13 mouse cellular contexts compared by ENCODE assay signal in genomic region chr4:125492706-125493105, GRCm38 (mm10). TPM values are rescaled to one million over a fixed set of nuclear protein-coding genes. Genes with fewer than 3 reads are reported as not detected.
DNase-seq lines count a peak whose midpoint lies in the region; ATAC-seq and TF ChIP-seq lines count a peak whose summit lies in the region.
"Had no signal": no experiment of that assay in that cellular context is flagged by ENCODE, and none has a peak within 500 bp of the region (broad histone marks: within the 10 kb centered on the region; RNA-seq: fewer than 3 reads in every experiment).

No protein-coding gene starts in this region.

- H3K9me3 ChIP-seq in E14TG2a.4 (ENCODE audit: low read length): no peaks in the 10 kb centered on the region
- no peaks in the 10 kb centered on the region for H3K9me3 ChIP-seq in forebrain, embryonic 14.5 days (replicated peaks; ENCODE audit: control insufficient read depth, low read length)
- no peaks in the 10 kb centered on the region for H3K9me3 ChIP-seq in midbrain, embryonic 14.5 days (ENCODE audit: control insufficient read depth, low read length)
- H3K9me3 ChIP-seq: liver, embryonic 15.5 days had no signal

- H3K9ac ChIP-seq in forebrain, embryonic 14.5 days (ENCODE audit: low read length): peak overlapping the region; percentile 77
- peak overlapping the region; percentile 73; the same call in 1 of the 2 replicates for H3K9ac ChIP-seq in midbrain, embryonic 14.5 days (replicated peaks; ENCODE audit: low read length)
- H3K9ac ChIP-seq: liver, embryonic 15.5 days had no signal

- H3K27me3 ChIP-seq in E14TG2a.4 (ENCODE audit: insufficient read depth, low read length): peaks cover 59% of the 10 kb centered on the region
- H3K27me3 ChIP-seq in forebrain, embryonic 14.5 days (replicated peaks; ENCODE audit: control insufficient read depth, insufficient read depth, low read length): peaks cover 85% of the 10 kb centered on the region
- H3K27me3 ChIP-seq in midbrain, embryonic 14.5 days (ENCODE audit: control insufficient read depth, insufficient read depth, low read length): peaks cover 69% of the 10 kb centered on the region

- ATAC-seq in forebrain, embryonic 14.5 days: no peak
- no peak for ATAC-seq in midbrain, embryonic 14.5 days (ENCODE audit: low FRiP score, low TSS enrichment)
- ATAC-seq in inflammation-experienced regulatory T-cells, adult 6 months: no peak
- ATAC-seq: activated CD4-positive, CD25-positive, alpha-beta regulatory T cell, adult 4 months; intestine, postnatal 0 days had no signal

- H3K4me2 ChIP-seq in forebrain, embryonic 14.5 days (ENCODE audit: low read length): peak overlapping the region; percentile 61
- peak overlapping the region; percentile 79 for H3K4me2 ChIP-seq in midbrain, embryonic 14.5 days (ENCODE audit: low read length)
- H3K4me2 ChIP-seq: liver, embryonic 15.5 days had no signal

- no peak for TF ChIP-seq CTCF in E14TG2a.4 (conservative IDR thresholded peaks at IDR 0.05; ENCODE audit: low read length)

- peak; percentile 62 to 73 for DNase-seq in cerebellum, postnatal 14 days
- no peak for DNase-seq in cerebellum, adult 8-10 months
- DNase-seq in forebrain, embryonic 14.5 days (ENCODE audit: low spot score): peak; percentile 63
- peak; percentile 63 for DNase-seq in midbrain, embryonic 14.5 days
- no peak for DNase-seq in urinary bladder, postnatal 14 days (ENCODE audit: low spot score)
- DNase-seq in gastrocnemius, postnatal 10 days: no peak
- DNase-seq: B cell, adult 2 months had no signal

- 5% methylated on average over 9 of the region's 9 CpGs for WGBS in forebrain, embryonic 14.5 days
- WGBS in midbrain, embryonic 14.5 days: 10% methylated on average over 9 of the region's 9 CpGs

- peak overlapping the region; percentile 79; the same call in 1 of the 2 replicates for H3K4me3 ChIP-seq in E14TG2a.4 (replicated peaks; ENCODE audit: low read length)
- peak overlapping the region; percentile 50 for H3K4me3 ChIP-seq in forebrain, embryonic 14.5 days (ENCODE audit: low read depth, low read length)
- H3K4me3 ChIP-seq in midbrain, embryonic 14.5 days (replicated peaks; ENCODE audit: low read depth, low read length): peak overlapping the region; percentile 50
- H3K4me3 ChIP-seq: liver, embryonic 15.5 days had no signal

- no peaks in the 10 kb centered on the region for H3K36me3 ChIP-seq in E14TG2a.4 (ENCODE audit: insufficient read depth, low read length)
- H3K36me3 ChIP-seq in forebrain, embryonic 14.5 days (ENCODE audit: control insufficient read depth, insufficient read depth, low read length): no peaks in the 10 kb centered on the region
- no peaks in the 10 kb centered on the region for H3K36me3 ChIP-seq in midbrain, embryonic 14.5 days (ENCODE audit: control insufficient read depth, insufficient read depth, low read length)
- H3K36me3 ChIP-seq: liver, embryonic 15.5 days had no signal

- H3K27ac ChIP-seq in forebrain, embryonic 14.5 days (ENCODE audit: low read depth, low read length): peak overlapping the region; percentile 94; the same call in 1 of the 2 replicates
- 0 out of 2 replicates have a peak overlapping the region, but pooled peaks have one; percentile 86 for H3K27ac ChIP-seq in midbrain, embryonic 14.5 days (replicated peaks; ENCODE audit: low read depth, low read length)
- H3K27ac ChIP-seq: liver, embryonic 15.5 days had no signal

- peaks cover 90% of the 10 kb centered on the region for H3K4me1 ChIP-seq in E14TG2a.4 (replicated peaks; ENCODE audit: low read depth, low read length)
- peaks cover 23% of the 10 kb centered on the region; the same call in 1 of the 2 replicates for H3K4me1 ChIP-seq in forebrain, embryonic 14.5 days (ENCODE audit: control insufficient read depth, insufficient read depth, low read length)
- peaks cover 60% of the 10 kb centered on the region for H3K4me1 ChIP-seq in midbrain, embryonic 14.5 days (ENCODE audit: control insufficient read depth, insufficient read depth, low read length)
- H3K4me1 ChIP-seq: liver, embryonic 15.5 days had no signal

RNA-seq across cellular contexts. Expression of gene Grik3, which starts 2.2 kb away (rescaled TPM):
- 4.3 and 5.7 TPM in 2 replicates for polyA plus RNA-seq in forebrain, embryonic 14.5 days (2014; fragmentation: Nextera tagmentation; extraction: Ambion mirVana)
- polyA plus RNA-seq in midbrain, embryonic 14.5 days (2014; fragmentation: Nextera tagmentation; extraction: Ambion mirVana): 4.5 and 4.9 TPM in 2 replicates
- polyA plus RNA-seq in inflammation-experienced regulatory T-cells, adult 6 months (2017; shearing (Covaris generic)): not detected
- under 1 TPM; 0.18 to 0.21 TPM for total RNA-seq in gastrocnemius, postnatal 10 days (2021)
- total RNA-seq: neutrophil, adult 5-6 weeks had no signal
- polyA plus RNA-seq: activated CD4-positive, CD25-positive, alpha-beta regulatory T cell, adult 4 months; liver, embryonic 15.5 days had no signal

Comparison
In these comparisons a context has a peak if more than half of its experiments do, and no peak if none do; other contexts are left out.
1. DNase-seq: peak in cerebellum, postnatal 14 days (2 of 2), forebrain, embryonic 14.5 days (single experiment) and midbrain, embryonic 14.5 days (single experiment); none in cerebellum, adult 8-10 months (single experiment), urinary bladder, postnatal 14 days (single experiment) and gastrocnemius, postnatal 10 days (single experiment).
2. Peak in every context shown above with its lines, with median percentiles within 50 percentile points of each other: H3K4me3 ChIP-seq.